Mouse (Mus musculus) hindbrain, postnatal 0 days (tissue): ENCODE results near the gene Trim30b. TPM values are rescaled to one million over a fixed set of nuclear protein-coding genes. Genes with fewer than 3 reads are reported as not detected.

Source experiments
- ATAC-seq: fragments of 200-750 bp; cut with Nextera tagmentation; 2 replicates; pipeline ENCODE4 v1.8.0; 2017; ENCODE audit warnings: mild to moderate bottlenecking, moderate TSS enrichment, moderate library complexity
- DNase-seq: peaks from one replicate; pipeline ENCODE4 v3.0.0-alpha.2; 2015; ENCODE audit warnings: low spot score
- H3K27ac ChIP-seq: fragments of 300-500 bp; sonication (generic); 2 replicates; pipeline ENCODE4 v1.5.1; 2014; ENCODE audit warnings: mild to moderate bottlenecking
- H3K27me3 ChIP-seq: fragments of 300-500 bp; sonication (generic); 2 replicates; pipeline ENCODE4 v1.6.1; 2014; ENCODE audit warnings: low read length, mixed read lengths; ENCODE audit not compliant: insufficient read depth
- H3K36me3 ChIP-seq: fragments of 300-500 bp; sonication (generic); 2 replicates; pipeline ENCODE4 v1.6.1; 2014; ENCODE audit warnings: low read length, mixed read lengths; ENCODE audit not compliant: insufficient read depth
- H3K4me1 ChIP-seq: fragments of 300-500 bp; sonication (generic); 2 replicates; pipeline ENCODE4 v1.6.1; 2014; ENCODE audit warnings: antibody characterized with exemption, low read length, mixed read lengths; ENCODE audit not compliant: insufficient read depth
- H3K4me2 ChIP-seq: fragments of 300-500 bp; sonication (generic); 2 replicates; pipeline ENCODE4 v1.6.1; 2014; ENCODE audit warnings: low read depth, mild to moderate bottlenecking, low read length, moderate library complexity, mixed read lengths
- H3K4me3 ChIP-seq: fragments of 300-500 bp; sonication (generic); 2 replicates; pipeline ENCODE4 v1.5.1; 2014; ENCODE audit warnings: low read length
- H3K9ac ChIP-seq: fragments of 300-500 bp; sonication (generic); replicated peaks from 2 replicates; pipeline ENCODE4 v1.6.1; 2014; ENCODE audit warnings: mild to moderate bottlenecking, low read length, moderate library complexity, mixed read lengths
- H3K9me3 ChIP-seq: fragments of 300-500 bp; sonication (generic); 2 replicates; pipeline ENCODE4 v1.6.1; 2016; ENCODE audit warnings: low read length, mixed read lengths
- CTCF ChIP-seq: IDR thresholded peaks from 2 replicates; pipeline ENCODE4 v1.5.1; 2016; ENCODE audit warnings: antibody characterized with exemption, control low read depth, low read depth
- WGBS: fragments of 180-500 bp; shearing (Covaris S2); extraction: QIAGEN DNeasy Blood & Tissue Kit; methylation state at CpG from one replicate; pipeline ENCODE4 v1.1.7; 2014; 5-methylcytosine and 5-hydroxymethylcytosine counted together
- polyA plus RNA-seq: library from polyadenylated mRNA; unstranded; fragments of >200 nt; fragmentation: Nextera tagmentation; extraction: Ambion mirVana; gene quantifications from 2 replicates; pipeline ENCODE4 v1.2.1, GENCODE M21; 2015
- total RNA-seq: library from RNA; depleted of rRNA; stranded (reverse); fragments of >200 nt; gene quantifications from 2 replicates; pipeline ENCODE4 v1.2.3, GENCODE M21; 2014; rRNA removed

The Trim30b gene
- 0.16 TPM in 1 of 2 replicates, not detected in the other for total RNA-seq
- not detected in 2 replicates for polyA plus RNA-seq

- TF ChIP-seq CTCF: no peak
- Histone ChIP-seq H3K36me3 (no peaks in the 10 kb centered on the region), H3K27me3 (no peaks in the 10 kb centered on the region), H3K27ac (no peak within 1 kb of the TSS), H3K4me3 (no peak within 1 kb of the TSS), H3K9me3 (no peaks in the 10 kb centered on the region), H3K4me2 (no peak within 1 kb of the TSS), H3K4me1 (no peaks in the 10 kb centered on the region), H3K9ac (no peak within 1 kb of the TSS)
- DNase-seq: no peak
- ATAC-seq: no peak
- WGBS: 68% methylated on average over 1 of the region's 1 CpGs
These were observed at the start of gene Trim30b for GRCm38 (mm10) chr7:104369736-104370414. Trim30b (minus strand) TSS chr7:104369884.

- Histone ChIP-seq H3K27me3 (no peaks in the 10 kb centered on the region), H3K9ac (no peak overlapping the region), H3K9me3 (no peaks in the 10 kb centered on the region), H3K4me3 (no peak overlapping the region), H3K4me2 (no peak overlapping the region), H3K4me1 (no peaks in the 10 kb centered on the region), H3K36me3 (no peaks in the 10 kb centered on the region), H3K27ac (no peak overlapping the region)
- 92% methylated on average over 3 of the region's 3 CpGs for WGBS
- ATAC-seq: no peak
- no peak for DNase-seq
- TF ChIP-seq CTCF: no peak
These were observed 34.8 kb upstream of the Trim30b start for GRCm38 (mm10) chr7:104404460-104404950.

GRCm38 (mm10) chr7:104401140-104401539, 31.5 kb upstream of the Trim30b start:
- H3K4me2 ChIP-seq: no peak overlapping the region
- H3K9me3 ChIP-seq: no peaks in the 10 kb centered on the region
- H3K4me1 ChIP-seq: no peaks in the 10 kb centered on the region
- DNase-seq: no peak
- ATAC-seq: no peak
- TF ChIP-seq CTCF: no peak
- H3K27me3 ChIP-seq: no peaks in the 10 kb centered on the region
- H3K9ac ChIP-seq: no peak overlapping the region
- H3K36me3 ChIP-seq: no peaks in the 10 kb centered on the region
- no peak overlapping the region for H3K4me3 ChIP-seq
- no peak overlapping the region for H3K27ac ChIP-seq

GRCm38 (mm10) chr7:104400698-104401097, 31.0 kb upstream of the Trim30b start, which contains the start of gene Trim30c:
Trim30c (minus strand) TSS chr7:104400837.
- DNase-seq: no peak
- Histone ChIP-seq H3K4me3 (no peak within 1 kb of the TSS), H3K27me3 (no peaks in the 10 kb centered on the region), H3K9ac (no peak within 1 kb of the TSS), H3K36me3 (no peaks in the 10 kb centered on the region), H3K4me1 (no peaks in the 10 kb centered on the region), H3K27ac (no peak within 1 kb of the TSS), H3K4me2 (no peak within 1 kb of the TSS), H3K9me3 (no peaks in the 10 kb centered on the region)
- ATAC-seq: no peak
- WGBS: 88% methylated on average over 1 of the region's 1 CpGs
- no peak for TF ChIP-seq CTCF

- no peak for DNase-seq
- H3K27ac ChIP-seq: no peak overlapping the region
- H3K4me2 ChIP-seq: no peak overlapping the region
- no peaks in the 10 kb centered on the region for H3K27me3 ChIP-seq
- no peaks in the 10 kb centered on the region for H3K9me3 ChIP-seq
- H3K36me3 ChIP-seq: no peaks in the 10 kb centered on the region
- no peak for TF ChIP-seq CTCF
- no peak overlapping the region for H3K4me3 ChIP-seq
- WGBS: 65% methylated on average over 1 of the region's 1 CpGs
- ATAC-seq: no peak
- H3K9ac ChIP-seq: no peak overlapping the region
- no peaks in the 10 kb centered on the region for H3K4me1 ChIP-seq
These were observed 28.8 kb upstream of the Trim30b start for GRCm38 (mm10) chr7:104398492-104398891.

- Histone ChIP-seq H3K27ac (no peak overlapping the region), H3K4me3 (no peak overlapping the region), H3K27me3 (no peaks in the 10 kb centered on the region), H3K4me2 (no peak overlapping the region), H3K9ac (no peak overlapping the region), H3K9me3 (no peaks in the 10 kb centered on the region), H3K36me3 (no peaks in the 10 kb centered on the region), H3K4me1 (no peaks in the 10 kb centered on the region)
- DNase-seq (no peak), ATAC-seq (no peak)
- TF ChIP-seq CTCF: no peak
These were observed 3.3 kb downstream of the Trim30b start for GRCm38 (mm10) chr7:104366339-104366738.

GRCm38 (mm10) chr7:104353600-104353967, 16.1 kb downstream of the Trim30b start:
- ATAC-seq (no peak), DNase-seq (no peak)
- TF ChIP-seq CTCF: no peak
- Histone ChIP-seq H3K27me3 (no peaks in the 10 kb centered on the region), H3K36me3 (no peaks in the 10 kb centered on the region), H3K27ac (no peak overlapping the region), H3K9ac (no peak overlapping the region), H3K4me1 (no peaks in the 10 kb centered on the region), H3K4me2 (no peak overlapping the region; the same call in 1 of the 2 replicates), H3K9me3 (no peaks in the 10 kb centered on the region), H3K4me3 (no peak overlapping the region)
- WGBS: 87% methylated on average over 2 of the region's 2 CpGs
